Mouse (Mus musculus): Measurements from ENCODE around the gene Gm21833. TPM values are rescaled to one million over a fixed set of nuclear protein-coding genes. Genes with fewer than 3 reads are reported as not detected.

The Gm21833 gene
- polyA plus RNA-seq (2015; fragmentation: Illumina TruSeq; extraction: RNeasy Lipid Tissue Mini Kit (QIAGEN cat#74804); ENCODE audit: insufficient read depth, low read depth, low replicate concordance), result not detected

DNA sequence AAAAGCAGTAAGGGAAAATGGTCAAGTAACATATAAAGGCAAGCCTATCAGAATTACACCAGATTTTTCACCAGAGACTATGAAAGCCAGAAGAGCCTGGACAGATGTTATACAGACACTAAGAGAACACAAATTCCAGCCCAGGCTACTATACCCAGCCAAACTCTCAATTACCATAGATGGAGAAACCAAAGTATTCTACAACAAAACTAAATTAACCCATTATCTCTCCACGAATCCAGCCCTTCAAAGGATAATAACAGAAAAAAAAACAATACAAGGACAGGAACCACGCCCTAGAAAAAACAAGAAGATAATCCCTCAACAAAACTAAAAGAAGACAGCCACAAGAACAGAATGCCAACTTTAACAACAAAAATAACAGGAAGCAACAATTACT, at the start of gene Gm21833:
Gene Gm21833, plus strand, starts transcription at position 301 of the 400 bp plus-strand sequence.

Measured in pancreas, adult 10 weeks (tissue).